Mouse (Mus musculus) layer of hippocampus, postnatal 14 days (tissue): ENCODE results near the gene Nabp2. TPM values are rescaled to one million over a fixed set of nuclear protein-coding genes. Genes with fewer than 3 reads are reported as not detected.

Experiments used
- DNase-seq, 2 experiments: peaks; one replicate each; pipeline ENCODE4 v3.0.0; 2021 to 2022; ENCODE audit warnings: low spot score in 2 of 2, mixed read lengths in 1 of 2
- long read RNA-seq, 2 experiments: library from polyadenylated mRNA; stranded (forward); transcript quantifications; one replicate each; pipeline ENCODE4 v2.0.0; 2021
- total RNA-seq, 2 experiments: library from RNA; stranded (reverse); gene quantifications; 2 replicates each; pipeline ENCODE4 v1.2.3; 2021

Nabp2 gene
- total RNA-seq = 10 to 100 TPM; 94.5 TPM
- long read RNA-seq, experiment 1, transcript Nabp2-201 (7 exons, 1,130 nt) = major isoform, 32 of 52 reads
- long read RNA-seq, experiment 1, transcript Nabp2-202 (6 exons, 1,371 nt) = minor isoform, 9 of 52 reads
- long read RNA-seq, experiment 1, partial matches to known transcripts = 1 of 52 reads
- long read RNA-seq, experiment 1, other reads (novel, unspliced or antisense) = 9 of 52 reads
- long read RNA-seq, experiment 2, transcript Nabp2-202 (6 exons, 1,371 nt) = minor isoform, 18 of 122 reads
- long read RNA-seq, experiment 2, transcript Nabp2-201 (7 exons, 1,130 nt) = major isoform, 78 of 122 reads
- long read RNA-seq, experiment 2, partial matches to known transcripts = 5 of 122 reads
- long read RNA-seq, experiment 2, other reads (novel, unspliced or antisense) = 19 of 122 reads

DNA sequence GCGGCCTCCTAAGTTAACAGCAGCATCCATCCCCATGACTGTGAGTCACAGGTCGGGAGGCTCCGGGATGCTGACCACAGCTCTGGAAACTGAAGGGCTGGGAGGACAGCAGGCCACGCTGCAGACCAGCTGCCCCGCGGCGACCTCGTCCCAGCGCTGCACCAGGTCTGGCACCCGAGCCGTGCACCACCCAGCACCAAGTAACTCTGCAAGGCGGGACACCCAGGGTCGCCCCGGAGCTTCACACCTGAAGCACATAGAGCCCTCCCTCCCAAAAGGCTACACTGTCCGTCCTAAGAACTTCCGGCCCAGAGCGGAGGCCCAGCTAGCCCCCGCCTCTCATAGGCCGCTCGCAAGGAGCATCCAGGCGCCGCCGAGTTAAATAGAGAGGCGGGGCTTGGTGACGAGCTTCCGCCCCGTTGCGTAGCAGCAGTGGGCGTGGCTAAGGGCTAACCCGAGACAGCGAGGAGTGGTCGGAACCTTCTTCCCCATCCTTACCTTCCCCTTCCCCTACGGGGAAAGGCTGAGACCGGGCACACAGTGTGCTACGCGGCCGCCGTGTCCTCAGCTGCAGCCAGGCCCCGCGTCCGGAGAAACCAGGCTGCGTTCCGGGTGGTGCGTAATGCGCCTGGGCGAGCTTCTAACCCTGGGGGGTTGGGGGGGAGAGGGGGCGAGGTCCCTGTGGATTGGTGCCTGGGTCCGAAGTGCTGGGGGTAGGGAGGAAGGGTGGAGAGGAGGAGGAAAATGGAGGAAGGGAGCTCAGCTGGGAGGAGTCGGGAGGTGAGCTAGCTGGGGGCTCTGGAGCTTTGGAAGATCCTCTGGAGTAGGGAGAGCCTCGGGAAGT is at the start of gene Nabp2, which contains the start of gene Rnf41:
Gene Nabp2 (minus strand): TSS at position 282 of the 844 bp plus-strand sequence.
Gene Rnf41 (plus strand): TSS at position 447 of the 844 bp plus-strand sequence.
- peak; percentile 94 to 97 for DNase-seq

GRCm38 (mm10) chr10:128460270-128460630 is 49.0 kb upstream of the Nabp2 start:
- DNase-seq = no peak

DNA sequence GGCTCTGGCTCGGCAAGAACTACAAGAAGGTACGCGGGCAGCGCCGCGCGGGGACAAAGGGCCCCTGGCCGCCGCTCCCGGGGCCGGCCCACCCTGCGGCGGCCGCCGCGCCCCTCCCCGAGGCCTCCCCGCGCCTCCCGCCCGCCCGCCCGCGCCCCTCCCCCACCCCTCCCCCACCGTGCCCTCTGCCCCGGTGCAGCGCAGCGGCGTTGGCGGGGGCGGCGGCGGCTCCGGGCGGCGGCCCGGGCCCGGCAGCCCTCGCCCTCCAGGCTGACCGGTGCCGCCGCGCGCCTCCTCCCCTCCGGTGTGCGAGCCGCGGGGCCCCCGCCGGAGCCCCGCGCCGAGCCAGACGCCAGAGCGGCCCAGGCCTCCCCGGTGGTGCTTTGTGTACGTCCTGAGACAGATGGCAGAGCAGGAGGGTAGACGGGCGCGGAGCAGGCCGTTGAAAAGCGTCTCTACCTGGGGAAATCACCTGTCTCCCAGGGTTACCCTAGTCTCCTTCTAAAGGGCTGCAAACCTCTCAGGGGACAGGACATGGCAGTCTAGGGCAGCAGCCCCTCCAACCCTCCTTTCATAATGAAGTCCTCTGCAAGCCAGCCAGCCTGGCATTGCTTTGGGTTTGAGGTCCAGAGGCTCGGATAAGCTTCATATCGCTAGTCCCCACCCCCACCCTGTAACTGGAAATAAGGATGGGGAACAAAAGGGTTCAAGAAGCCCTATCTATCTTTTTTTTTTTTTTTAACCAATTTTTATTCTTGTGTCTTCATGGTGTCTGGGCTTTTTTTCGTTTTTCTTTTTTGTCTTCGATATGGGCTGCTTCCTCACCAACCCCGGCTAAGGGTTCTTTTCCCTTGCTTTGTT is 48.3 kb upstream of the Nabp2 start:
- peak; percentile 41 to 64 for DNase-seq

GRCm38 (mm10) chr10:128458719-128459408 is 47.6 kb upstream of the Nabp2 start, which contains the start of gene Smarcc2:
Smarcc2 (plus strand) TSS chr10:128459248.
- DNase-seq = peak; percentile 74 to 80

- DNase-seq = peak; percentile 95
Observed at GRCm38 (mm10) chr10:128458348-128458718, 47.0 kb upstream of the Nabp2 start.

DNA sequence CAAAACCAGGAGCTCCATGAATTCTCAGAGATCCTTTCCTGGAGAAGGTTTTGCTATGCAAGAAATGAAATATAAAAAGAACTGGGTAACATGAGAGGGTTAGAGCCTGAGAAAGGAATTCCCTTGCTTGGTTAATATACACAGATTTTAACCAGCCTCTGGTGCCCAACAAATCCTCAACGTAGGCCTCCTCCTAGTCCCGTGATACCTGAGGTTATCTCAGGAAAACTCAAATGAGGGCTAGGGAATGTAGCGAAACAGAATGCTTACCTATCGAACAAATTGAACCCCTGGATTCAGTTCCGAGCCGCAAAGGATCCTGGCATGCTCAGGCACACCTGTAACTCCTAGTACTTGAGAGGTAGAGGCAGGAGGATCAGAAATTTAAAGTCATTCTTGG is 46.4 kb upstream of the Nabp2 start:
- no peak for DNase-seq

DNA sequence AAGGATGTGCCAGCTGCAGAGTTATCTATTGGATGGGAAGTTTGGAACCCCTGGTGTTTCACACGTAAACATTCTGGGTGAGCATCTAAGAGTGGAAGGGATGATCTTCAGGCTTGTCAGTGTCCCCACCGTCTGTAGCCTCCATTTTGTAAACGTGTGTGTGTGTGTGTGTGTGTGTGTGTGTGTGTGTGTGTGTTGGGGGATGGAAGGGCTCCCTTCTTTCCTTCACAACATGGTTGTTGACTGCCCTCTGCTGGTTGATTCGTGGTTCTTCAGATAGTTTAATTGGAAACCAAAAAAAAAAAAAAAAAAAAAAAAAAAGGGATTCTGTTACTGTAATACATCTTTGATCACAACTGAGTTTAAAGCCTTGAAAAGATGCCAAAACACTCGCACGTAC is 44.0 kb upstream of the Nabp2 start:
- peak; percentile 65 to 87 for DNase-seq

GRCm38 (mm10) chr10:128454471-128454870 is 43.2 kb upstream of the Nabp2 start:
- DNase-seq = no peak

GRCm38 (mm10) chr10:128451014-128451413 is 39.7 kb upstream of the Nabp2 start:
- DNase-seq = no peak

- DNase-seq = no peak
Observed at GRCm38 (mm10) chr10:128445407-128445806, 34.1 kb upstream of the Nabp2 start.

- no peak for DNase-seq
Observed at GRCm38 (mm10) chr10:128444354-128444753, 33.1 kb upstream of the Nabp2 start.

DNA sequence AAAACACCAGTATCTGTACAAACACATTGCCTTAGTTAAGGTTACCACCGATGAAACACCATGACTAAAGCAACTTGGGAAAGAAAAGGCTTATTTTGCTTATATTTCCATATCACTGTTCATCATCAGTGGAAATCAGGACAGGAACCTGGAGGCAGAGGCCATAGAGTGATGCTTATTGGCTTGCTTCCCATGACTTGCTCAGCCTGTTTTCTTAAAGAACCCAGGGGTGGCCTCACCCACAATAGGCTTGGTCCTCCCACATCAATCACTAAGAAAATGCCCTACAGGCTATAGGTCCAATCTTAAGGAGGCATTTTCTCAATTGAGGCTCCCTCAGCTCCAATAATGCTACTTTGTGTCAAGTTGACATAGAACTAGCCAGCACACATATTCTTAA is 31.4 kb upstream of the Nabp2 start:
- DNase-seq = no peak

DNA sequence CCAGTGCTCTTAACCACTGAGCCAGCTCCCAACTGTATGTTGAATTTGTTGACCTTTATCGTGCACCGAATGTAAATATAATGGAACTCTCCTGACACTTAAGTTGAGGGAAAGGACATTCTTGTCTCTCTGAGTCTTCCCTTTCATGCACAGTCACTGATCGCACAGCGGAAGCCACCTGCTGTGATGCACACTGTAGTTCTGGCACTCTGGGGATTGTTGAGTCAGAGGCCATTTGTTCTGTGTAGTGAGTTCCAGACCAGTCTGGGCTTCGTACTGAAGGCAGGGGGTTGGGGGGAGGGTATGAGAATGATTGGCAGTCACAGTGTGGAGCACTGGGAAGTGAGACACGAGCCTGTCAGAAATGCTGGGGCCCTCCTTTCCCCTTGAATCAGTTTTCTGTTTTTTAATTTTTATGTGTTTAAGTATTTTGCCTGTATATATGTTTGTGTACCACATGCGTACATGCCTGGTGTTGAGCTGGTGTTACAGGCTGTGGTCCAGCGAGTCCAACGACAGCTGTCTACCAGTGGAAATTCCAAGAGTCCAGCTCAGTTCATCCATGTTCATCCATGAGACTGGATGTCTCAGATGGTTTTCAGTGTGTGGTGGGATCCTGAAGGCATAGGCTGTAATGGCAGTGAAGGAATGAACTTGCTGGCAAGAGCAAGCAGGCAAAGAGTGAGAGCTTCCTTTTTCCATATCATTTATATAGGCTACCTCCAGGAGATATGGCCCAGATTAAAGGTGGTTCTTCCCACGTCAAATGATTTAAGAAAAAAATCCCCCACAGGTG is 30.2 kb upstream of the Nabp2 start:
- DNase-seq = peak in 1 of 2 experiments; percentile 36

GRCm38 (mm10) chr10:128440407-128440806 is 29.1 kb upstream of the Nabp2 start:
- DNase-seq = no peak

DNA sequence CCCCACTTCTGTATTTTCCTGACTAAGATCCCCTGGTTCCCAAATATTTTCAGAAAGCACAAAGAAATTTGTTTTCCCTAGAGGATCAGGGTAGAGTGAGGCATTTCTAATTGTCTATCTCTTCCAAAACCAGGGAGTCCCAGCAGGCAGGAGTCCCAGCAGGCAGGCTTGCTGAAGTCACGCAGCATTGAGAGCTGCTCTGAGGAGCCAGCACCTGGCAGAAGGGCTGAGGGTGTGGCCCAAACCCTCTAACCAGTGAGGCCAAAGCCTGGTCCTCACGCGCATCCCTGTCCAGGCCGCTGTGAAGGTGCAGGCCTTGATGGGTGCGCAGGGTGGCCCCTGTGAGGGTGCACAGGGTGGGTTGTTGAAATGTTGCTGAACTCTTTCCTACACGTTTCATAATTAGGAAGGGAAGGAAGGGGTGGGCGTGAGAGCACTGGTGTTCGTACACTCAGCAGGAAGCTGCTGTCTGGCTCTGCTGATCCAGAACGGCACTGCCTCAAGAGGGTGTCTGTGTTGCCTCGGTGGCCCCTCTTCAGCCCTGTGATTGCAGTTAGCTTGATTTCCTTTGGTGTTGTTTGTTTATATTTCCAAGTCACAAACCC is 27.5 kb upstream of the Nabp2 start:
- peak in 1 of 2 experiments; percentile 26 for DNase-seq

DNA sequence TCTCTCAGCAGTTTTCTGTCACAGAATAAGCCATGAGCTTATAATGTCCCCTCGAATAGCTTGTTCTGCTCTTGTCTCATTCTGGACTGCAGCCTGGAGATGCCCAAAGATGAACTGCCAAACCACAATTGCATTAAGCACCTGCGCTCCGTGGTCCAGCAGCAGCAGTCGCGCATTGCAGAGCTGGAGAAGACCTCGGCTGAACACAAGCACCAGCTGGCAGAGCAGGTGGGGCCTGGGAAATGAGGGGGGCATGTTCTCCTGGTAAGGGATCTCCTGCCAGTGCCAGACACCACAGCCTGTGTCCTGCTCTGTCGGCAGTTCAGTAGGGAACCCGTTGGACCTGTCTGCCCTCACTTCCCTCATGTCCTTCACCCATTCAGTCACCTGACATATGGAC is 25.1 kb upstream of the Nabp2 start:
- DNase-seq = no peak

DNA sequence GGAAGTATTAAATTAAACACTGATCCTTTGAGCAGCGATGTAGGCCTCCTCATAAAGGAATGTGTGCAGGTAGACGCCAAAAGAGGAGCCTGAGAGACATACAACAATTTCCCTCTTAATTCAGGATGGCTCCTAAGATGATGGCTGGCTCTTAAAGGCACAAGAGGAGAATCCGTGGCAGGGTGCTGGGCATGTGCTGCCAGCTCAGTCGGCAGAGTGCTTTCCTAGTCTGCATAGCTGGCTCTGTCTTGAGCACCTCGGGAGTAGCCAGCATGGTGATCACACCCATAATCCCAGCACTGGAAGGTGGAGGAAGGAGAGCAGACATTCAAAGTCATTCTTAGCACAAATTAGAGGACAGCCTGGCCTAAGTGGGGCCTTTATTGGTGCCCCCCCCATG is 24.6 kb upstream of the Nabp2 start:
- no peak for DNase-seq

DNA sequence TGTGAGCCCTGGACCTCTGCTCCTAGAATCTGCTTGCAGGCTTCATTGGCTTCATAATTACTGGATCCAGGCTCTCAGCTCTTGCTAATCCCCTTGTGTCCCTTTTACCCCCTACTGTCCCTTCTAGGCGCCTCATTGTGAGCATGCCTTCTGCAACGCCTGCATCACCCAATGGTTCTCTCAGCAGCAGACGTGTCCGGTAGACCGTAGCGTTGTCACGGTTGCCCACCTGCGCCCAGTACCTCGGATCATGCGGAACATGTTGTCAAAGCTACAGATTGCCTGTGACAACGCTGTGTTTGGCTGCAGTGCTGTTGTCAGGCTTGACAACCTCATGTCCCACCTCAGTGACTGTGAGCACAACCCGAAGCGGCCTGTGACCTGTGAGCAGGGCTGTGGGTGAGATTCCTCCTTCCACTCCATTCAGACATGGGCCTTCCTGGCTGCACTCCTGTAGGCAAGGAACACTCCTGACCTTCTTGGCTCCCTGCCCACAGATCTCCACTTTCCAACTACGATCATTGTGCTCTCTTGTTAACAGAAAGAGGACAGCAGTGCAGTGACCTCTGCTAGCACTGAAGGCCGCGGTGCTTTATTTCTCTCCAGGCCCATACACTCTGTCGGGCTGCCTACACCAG is 24.0 kb upstream of the Nabp2 start:
- DNase-seq = no peak

DNA sequence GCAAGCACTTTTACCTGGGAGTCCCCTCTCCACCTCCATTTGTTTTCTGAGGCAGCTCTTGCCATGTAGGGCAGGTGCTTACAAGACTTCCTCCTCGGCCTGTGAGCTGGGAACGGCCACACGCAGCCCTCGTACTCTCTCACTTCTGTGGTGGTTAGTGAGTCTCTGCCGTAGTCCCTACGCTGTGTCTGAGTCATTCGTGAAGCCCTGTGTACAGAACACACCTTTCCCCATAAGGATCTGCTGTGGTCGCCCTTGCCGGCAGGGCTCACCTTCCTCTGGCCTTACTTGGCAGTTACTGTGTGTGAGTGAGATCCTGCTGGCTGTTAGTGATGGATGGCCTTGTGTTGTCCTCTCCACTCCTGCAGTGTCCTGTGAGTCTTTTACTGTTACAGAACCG is 23.4 kb upstream of the Nabp2 start:
- DNase-seq = no peak
